Mouse (Mus musculus) limb, embryonic 10.5 days (tissue): Measurements from ENCODE around the gene Pawr. TPM values are rescaled to one million over a fixed set of nuclear protein-coding genes. Genes with fewer than 3 reads are reported as not detected.

Source experiments
- DNase-seq: peaks from one replicate; pipeline ENCODE4 v3.0.0-alpha.2; 2017; ENCODE audit warnings: low spot score
- H3K27ac ChIP-seq: fragments of 300-500 bp; sonication (generic); 2 replicates; pipeline ENCODE4 v1.5.1; 2016; ENCODE audit warnings: mild to moderate bottlenecking
- H3K27me3 ChIP-seq: fragments of 300-500 bp; sonication (generic); 2 replicates; pipeline ENCODE4 v1.6.1; 2016; ENCODE audit warnings: low read depth, mild to moderate bottlenecking; ENCODE audit not compliant: poor library complexity, severe bottlenecking
- H3K36me3 ChIP-seq: fragments of 300-500 bp; sonication (generic); 2 replicates; pipeline ENCODE4 v1.6.1; 2016; ENCODE audit warnings: mild to moderate bottlenecking, moderate library complexity
- H3K4me1 ChIP-seq: fragments of 300-500 bp; sonication (generic); 2 replicates; pipeline ENCODE4 v1.6.1; 2016
- H3K4me3 ChIP-seq: fragments of 300-500 bp; sonication (generic); 2 replicates; pipeline ENCODE4 v1.5.1; 2016; ENCODE audit warnings: mild to moderate bottlenecking, moderate library complexity
- H3K9me3 ChIP-seq: fragments of 300-500 bp; sonication (generic); replicated peaks from 2 replicates; pipeline ENCODE4 v1.6.1; 2016; ENCODE audit warnings: mild to moderate bottlenecking
- WGBS: fragments of 180-500 bp; shearing (Covaris S2); methylation state at CpG from one replicate; pipeline ENCODE4 v1.1.7; 2016; 5-methylcytosine and 5-hydroxymethylcytosine counted together
- microRNA-seq: library from miRNA; unstranded; fragments of <30 nt; microRNA quantifications from one replicate; pipeline ENCODE4, GENCODE M21; 2017
- polyA plus RNA-seq: library from polyadenylated mRNA; unstranded; fragments of >200 nt; fragmentation: Nextera tagmentation; extraction: Ambion mirVana; gene quantifications from 2 replicates; pipeline ENCODE4 v1.2.1, GENCODE M21; 2016

The Pawr gene
- polyA plus RNA-seq, 1 experiment from 2014 or later = 4.3 TPM

DNA sequence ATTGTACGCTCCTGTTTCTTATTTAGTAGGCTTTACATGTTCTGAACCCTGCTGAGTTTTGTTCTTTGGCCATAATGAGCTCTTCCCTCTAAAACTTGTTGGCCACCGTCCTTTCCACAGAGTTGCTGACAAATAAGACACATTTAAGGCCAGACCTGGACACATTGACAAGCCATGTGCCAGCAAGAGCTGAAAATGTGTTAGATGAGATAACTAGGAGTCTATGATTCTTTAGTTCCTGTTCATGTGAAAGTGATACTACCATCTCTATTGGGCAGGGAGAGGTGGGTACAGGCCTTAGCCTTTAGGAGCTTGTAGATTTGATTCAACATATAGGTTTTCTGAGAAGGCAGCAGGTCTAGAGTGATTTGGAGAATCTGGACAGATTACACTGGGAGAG, 129.9 kb downstream of the Pawr start:
- H3K27ac ChIP-seq = no peak overlapping the region
- no peak overlapping the region for H3K4me3 ChIP-seq
- H3K36me3 ChIP-seq = no peaks in the 10 kb centered on the region
- 79% methylated on average over 2 of the region's 2 CpGs for WGBS
- H3K27me3 ChIP-seq = no peaks in the 10 kb centered on the region
- DNase-seq = no peak
- no peaks in the 10 kb centered on the region for H3K9me3 ChIP-seq
- H3K4me1 ChIP-seq = no peaks in the 10 kb centered on the region

Small RNA genes lying within 50 kb of the gene (microRNA-seq; reads per million reads assigned to microRNA genes)
- not detected for gene Gm25591

Other genes starting within 250 kb of the Pawr start
- 62.9 and 71.9 TPM in 2 replicates for gene Ppp1r12a, start 169.9 kb upstream of the Pawr start, polyA plus RNA-seq